In genomic region chr13:32042748-32043147, GRCm38 (mm10) we compare ENCODE assay signal across 16 mouse cellular contexts.
"Had no signal": no experiment of that assay in that cellular context is flagged by ENCODE, and none has a peak within 500 bp of the region (broad histone marks: within the 10 kb centered on the region; RNA-seq: fewer than 3 reads in every experiment).

No protein-coding gene starts in this region.

- H3K27me3 ChIP-seq: liver, embryonic 13.5 days; megakaryocyte, embryonic 14.5 days; midbrain, embryonic 13.5 days; neural tube, embryonic 12.5 days; neural tube, embryonic 15.5 days had no signal

- H3K4me3 ChIP-seq: liver, embryonic 13.5 days; megakaryocyte, embryonic 14.5 days; midbrain, embryonic 10.5 days; midbrain, embryonic 13.5 days; neural tube, embryonic 12.5 days; neural tube, embryonic 15.5 days had no signal

- H3K9me3 ChIP-seq: liver, embryonic 13.5 days; megakaryocyte, embryonic 14.5 days; midbrain, embryonic 10.5 days; midbrain, embryonic 13.5 days; neural tube, embryonic 12.5 days; neural tube, embryonic 15.5 days had no signal

- H3K9ac ChIP-seq: liver, embryonic 13.5 days; midbrain, embryonic 13.5 days; neural tube, embryonic 12.5 days; neural tube, embryonic 15.5 days had no signal

- H3K4me1 ChIP-seq: liver, embryonic 13.5 days; neural tube, embryonic 12.5 days; neural tube, embryonic 15.5 days had no signal

- H3K27ac ChIP-seq: liver, embryonic 13.5 days; macrophage; midbrain, embryonic 10.5 days; midbrain, embryonic 13.5 days; neural tube, embryonic 12.5 days; neural tube, embryonic 15.5 days had no signal

- DNase-seq: kidney, adult 9 months; kidney, postnatal 14 days; kidney, postnatal 4 days; liver, embryonic 13.5 days; lung, adult 2 months; lung, postnatal 14 days; thymus, adult 2 months; thymus, postnatal 14 days; thymus, postnatal 4 days had no signal

- ATAC-seq: midbrain, embryonic 13.5 days; midbrain, embryonic 16.5 days had no signal

- H3K36me3 ChIP-seq: liver, embryonic 13.5 days; midbrain, embryonic 10.5 days; midbrain, embryonic 13.5 days; neural tube, embryonic 12.5 days; neural tube, embryonic 15.5 days had no signal
